Mouse (Mus musculus): ENCODE data around the gene Zfp109. TPM values are rescaled to one million over a fixed set of nuclear protein-coding genes. Genes with fewer than 3 reads are reported as not detected.
"Not testable (repeated sequence)": the region's sequence is repeated elsewhere in the genome, so short reads cannot be mapped to it uniquely, and the experiment has no call there.

The Zfp109 gene
- total RNA-seq (2017), result 10.6 and 12.9 TPM in 2 replicates

GRCm38 (mm10) chr7:24237040-24237791, at the start of gene Zfp109:
TSS of gene Zfp109 (minus strand) at chr7:24237560.
- peak; percentile 88 to 92 for ATAC-seq (replicated peaks in 1 of 2; ENCODE audit: insufficient read depth in 1 of 2, low FRiP score in 2 of 2, low TSS enrichment in 1 of 2, low read depth in 1 of 2, poor library complexity in 2 of 2, severe bottlenecking in 2 of 2)

- ATAC-seq (replicated peaks in 1 of 2; ENCODE audit: insufficient read depth in 1 of 2, low FRiP score in 2 of 2, low TSS enrichment in 1 of 2, low read depth in 1 of 2, poor library complexity in 2 of 2, severe bottlenecking in 2 of 2), result no peak
These were observed 49.6 kb upstream of the Zfp109 start for GRCm38 (mm10) chr7:24286916-24287315.

- ATAC-seq (replicated peaks in 1 of 2; ENCODE audit: insufficient read depth in 1 of 2, low FRiP score in 2 of 2, low TSS enrichment in 1 of 2, low read depth in 1 of 2, poor library complexity in 2 of 2, severe bottlenecking in 2 of 2), result no peak
These were observed 48.7 kb upstream of the Zfp109 start for GRCm38 (mm10) chr7:24286090-24286489.

GRCm38 (mm10) chr7:24280858-24281145, 43.4 kb upstream of the Zfp109 start:
- no peak for ATAC-seq (replicated peaks in 1 of 2; ENCODE audit: insufficient read depth in 1 of 2, low FRiP score in 2 of 2, low TSS enrichment in 1 of 2, low read depth in 1 of 2, poor library complexity in 2 of 2, severe bottlenecking in 2 of 2)

GRCm38 (mm10) chr7:24280031-24280857, 42.9 kb upstream of the Zfp109 start:
- ATAC-seq (replicated peaks in 1 of 2; ENCODE audit: insufficient read depth in 1 of 2, low FRiP score in 2 of 2, low TSS enrichment in 1 of 2, low read depth in 1 of 2, poor library complexity in 2 of 2, severe bottlenecking in 2 of 2), result no peak

- ATAC-seq (replicated peaks in 1 of 2; ENCODE audit: insufficient read depth in 1 of 2, low FRiP score in 2 of 2, low TSS enrichment in 1 of 2, low read depth in 1 of 2, poor library complexity in 2 of 2, severe bottlenecking in 2 of 2), result not testable (repeated sequence)
These were observed 41.4 kb upstream of the Zfp109 start for GRCm38 (mm10) chr7:24278771-24279170.

- ATAC-seq (replicated peaks in 1 of 2; ENCODE audit: insufficient read depth in 1 of 2, low FRiP score in 2 of 2, low TSS enrichment in 1 of 2, low read depth in 1 of 2, poor library complexity in 2 of 2, severe bottlenecking in 2 of 2), result no peak
These were observed 37.1 kb upstream of the Zfp109 start for GRCm38 (mm10) chr7:24274456-24274855.

GRCm38 (mm10) chr7:24271191-24271590, 33.8 kb upstream of the Zfp109 start:
- no peak for ATAC-seq (replicated peaks in 1 of 2; ENCODE audit: insufficient read depth in 1 of 2, low FRiP score in 2 of 2, low TSS enrichment in 1 of 2, low read depth in 1 of 2, poor library complexity in 2 of 2, severe bottlenecking in 2 of 2)

- ATAC-seq (replicated peaks in 1 of 2; ENCODE audit: insufficient read depth in 1 of 2, low FRiP score in 2 of 2, low TSS enrichment in 1 of 2, low read depth in 1 of 2, poor library complexity in 2 of 2, severe bottlenecking in 2 of 2), result peak; percentile 93 to 94
These were observed 32.9 kb upstream of the Zfp109 start, which contains the start of gene Zfp93 for GRCm38 (mm10) chr7:24270288-24270672. TSS of gene Zfp93 (plus strand) at chr7:24270420.

GRCm38 (mm10) chr7:24269667-24270287, 32.4 kb upstream of the Zfp109 start:
- no peak for ATAC-seq (replicated peaks in 1 of 2; ENCODE audit: insufficient read depth in 1 of 2, low FRiP score in 2 of 2, low TSS enrichment in 1 of 2, low read depth in 1 of 2, poor library complexity in 2 of 2, severe bottlenecking in 2 of 2)

- no peak for ATAC-seq (replicated peaks in 1 of 2; ENCODE audit: insufficient read depth in 1 of 2, low FRiP score in 2 of 2, low TSS enrichment in 1 of 2, low read depth in 1 of 2, poor library complexity in 2 of 2, severe bottlenecking in 2 of 2)
These were observed 31.9 kb upstream of the Zfp109 start for GRCm38 (mm10) chr7:24269256-24269655.

- no peak for ATAC-seq (replicated peaks in 1 of 2; ENCODE audit: insufficient read depth in 1 of 2, low FRiP score in 2 of 2, low TSS enrichment in 1 of 2, low read depth in 1 of 2, poor library complexity in 2 of 2, severe bottlenecking in 2 of 2)
These were observed 31.1 kb upstream of the Zfp109 start for GRCm38 (mm10) chr7:24268176-24269155.

- ATAC-seq (replicated peaks in 1 of 2; ENCODE audit: insufficient read depth in 1 of 2, low FRiP score in 2 of 2, low TSS enrichment in 1 of 2, low read depth in 1 of 2, poor library complexity in 2 of 2, severe bottlenecking in 2 of 2), result no peak
These were observed 22.6 kb upstream of the Zfp109 start for GRCm38 (mm10) chr7:24260000-24260312.

GRCm38 (mm10) chr7:24259306-24259999, 22.1 kb upstream of the Zfp109 start:
- ATAC-seq (replicated peaks in 1 of 2; ENCODE audit: insufficient read depth in 1 of 2, low FRiP score in 2 of 2, low TSS enrichment in 1 of 2, low read depth in 1 of 2, poor library complexity in 2 of 2, severe bottlenecking in 2 of 2), result no peak

- ATAC-seq (replicated peaks in 1 of 2; ENCODE audit: insufficient read depth in 1 of 2, low FRiP score in 2 of 2, low TSS enrichment in 1 of 2, low read depth in 1 of 2, poor library complexity in 2 of 2, severe bottlenecking in 2 of 2), result peak; percentile 92 to 96
These were observed 17.5 kb upstream of the Zfp109 start, which contains the start of gene Zfp108 for GRCm38 (mm10) chr7:24254633-24255474. TSS of gene Zfp108 (plus strand) at chr7:24254794.
